Mouse (Mus musculus) neural tube, embryonic 11.5 days (tissue): Measurements from ENCODE around the gene Fstl1. TPM values are rescaled to one million over a fixed set of nuclear protein-coding genes. Genes with fewer than 3 reads are reported as not detected.

Source experiments
- ATAC-seq: fragments of 200-750 bp; cut with Nextera tagmentation; 2 replicates; pipeline ENCODE4 v1.8.0; 2017; ENCODE audit warnings: moderate number of reproducible peaks, mild to moderate bottlenecking, moderate TSS enrichment, moderate library complexity; ENCODE audit not compliant: insufficient read depth, low FRiP score, low TSS enrichment
- DNase-seq: peaks from one replicate; pipeline ENCODE4 v3.0.0-alpha.2; 2015; ENCODE audit warnings: low spot score
- H3K27ac ChIP-seq: fragments of 300-500 bp; sonication (generic); 2 replicates; pipeline ENCODE4 v1.5.1; 2014; ENCODE audit warnings: low read depth, mild to moderate bottlenecking, low read length
- H3K27me3 ChIP-seq: fragments of 300-500 bp; sonication (generic); 2 replicates; pipeline ENCODE4 v1.6.1; 2014; ENCODE audit warnings: mild to moderate bottlenecking, low read length, mixed read lengths; ENCODE audit not compliant: control insufficient read depth, insufficient read depth
- H3K36me3 ChIP-seq: fragments of 300-500 bp; sonication (generic); 2 replicates; pipeline ENCODE4 v1.6.1; 2014; ENCODE audit warnings: mild to moderate bottlenecking, low read length, moderate library complexity, mixed read lengths; ENCODE audit not compliant: control insufficient read depth, insufficient read depth
- H3K4me1 ChIP-seq: fragments of 300-500 bp; sonication (generic); 2 replicates; pipeline ENCODE4 v1.6.1; 2014; ENCODE audit warnings: low read length, mixed read lengths; ENCODE audit not compliant: control insufficient read depth, insufficient read depth
- H3K4me2 ChIP-seq: fragments of 300-500 bp; sonication (generic); 2 replicates; pipeline ENCODE4 v1.6.1; 2014; ENCODE audit warnings: low read depth, mild to moderate bottlenecking, moderate library complexity
- H3K4me3 ChIP-seq: fragments of 300-500 bp; sonication (generic); 2 replicates; pipeline ENCODE4 v1.5.1; 2014; ENCODE audit warnings: low read depth, low read length
- H3K9ac ChIP-seq: fragments of 300-500 bp; sonication (generic); 2 replicates; pipeline ENCODE4 v1.6.1; 2014; ENCODE audit warnings: mild to moderate bottlenecking, low read length
- H3K9me3 ChIP-seq: fragments of 300-500 bp; sonication (generic); 2 replicates; pipeline ENCODE4 v1.6.1; 2016; ENCODE audit warnings: low read length; ENCODE audit not compliant: control insufficient read depth
- WGBS: fragments of 180-500 bp; shearing (Covaris S2); extraction: QIAGEN DNeasy Blood & Tissue Kit; methylation state at CpG from one replicate; pipeline ENCODE4 v1.1.7; 2014; 5-methylcytosine and 5-hydroxymethylcytosine counted together
- polyA plus RNA-seq: library from polyadenylated mRNA; unstranded; fragments of >200 nt; fragmentation: Nextera tagmentation; extraction: Ambion mirVana; gene quantifications from 2 replicates; pipeline ENCODE4 v1.2.1, GENCODE M21; 2014

Gene Fstl1
- polyA plus RNA-seq, 1 experiment from 2014 or later: 204 TPM

- no peak overlapping the region for H3K4me2 ChIP-seq
- no peaks in the 10 kb centered on the region for H3K9me3 ChIP-seq
- no peak overlapping the region for H3K4me3 ChIP-seq
- H3K27ac ChIP-seq: no peak overlapping the region
- H3K27me3 ChIP-seq: no peaks in the 10 kb centered on the region
- ATAC-seq (no peak), DNase-seq (no peak)
- H3K36me3 ChIP-seq: peaks cover 15% of the 10 kb centered on the region
- H3K4me1 ChIP-seq: no peaks in the 10 kb centered on the region
- WGBS: 94% methylated on average over 5 of the region's 5 CpGs
- H3K9ac ChIP-seq: no peak overlapping the region
Measured at GRCm38 (mm10) chr16:37823949-37824348, 47.3 kb downstream of the Fstl1 start.

DNA sequence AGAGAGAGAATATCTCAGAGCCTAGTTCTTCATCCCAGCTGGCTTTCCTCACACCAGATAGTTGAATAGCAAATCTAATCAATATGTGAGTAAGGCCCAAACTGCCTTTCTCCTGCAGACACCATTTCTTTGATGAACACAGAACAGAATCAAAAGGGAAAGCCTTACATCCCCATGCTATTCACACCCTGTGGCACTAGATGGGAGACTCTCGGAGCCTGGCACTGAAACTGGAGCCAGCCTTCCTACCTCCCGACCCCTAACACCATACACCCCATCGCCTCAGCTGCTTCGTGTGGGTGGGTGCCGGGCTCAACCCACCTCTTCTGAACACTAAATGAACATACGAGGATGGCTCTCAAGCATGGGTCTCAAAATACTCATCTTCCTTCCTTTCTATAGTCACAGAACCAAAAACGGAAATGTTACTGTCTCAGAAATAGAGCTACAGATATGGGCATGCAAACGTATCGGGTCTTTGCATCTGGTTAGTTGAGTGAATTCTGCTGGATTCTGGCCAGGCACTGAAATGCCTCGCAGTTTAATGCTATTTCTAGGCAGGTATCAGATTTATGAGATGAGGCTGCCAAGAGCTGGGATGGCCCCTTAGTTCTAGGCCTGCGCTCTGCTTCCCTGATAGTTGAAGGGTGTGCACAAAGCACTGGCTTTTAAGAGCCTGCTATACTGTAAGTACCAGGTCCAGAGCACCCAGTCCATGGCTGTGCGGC is 48.3 kb downstream of the Fstl1 start:
- DNase-seq (no peak), ATAC-seq (no peak)
- Histone ChIP-seq H3K9ac (no peak overlapping the region), H3K27me3 (no peaks in the 10 kb centered on the region), H3K27ac (no peak overlapping the region), H3K36me3 (peaks cover 17% of the 10 kb centered on the region), H3K4me3 (no peak overlapping the region), H3K4me1 (no peaks in the 10 kb centered on the region), H3K9me3 (no peaks in the 10 kb centered on the region), H3K4me2 (no peak overlapping the region)
- WGBS: 95% methylated on average over 12 of the region's 12 CpGs

DNA sequence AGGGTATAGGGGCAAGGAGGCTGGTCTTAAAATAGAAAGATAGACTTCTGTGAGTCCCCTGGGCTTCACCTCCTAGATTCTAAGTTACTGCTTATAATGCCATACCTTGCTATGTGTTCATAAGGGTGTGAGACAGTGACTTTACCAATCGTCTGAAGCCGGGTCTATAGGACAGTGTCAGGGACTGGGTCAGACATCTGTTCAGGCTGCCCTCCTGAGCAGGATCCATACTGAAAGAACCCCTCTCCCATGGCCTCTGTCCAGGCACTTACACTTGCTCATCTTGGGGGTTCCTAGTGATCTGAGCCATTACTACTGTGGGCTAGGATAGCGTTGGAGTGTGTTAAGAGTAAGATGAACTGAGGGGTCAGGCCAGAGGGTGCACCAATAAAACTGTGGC is 49.6 kb downstream of the Fstl1 start:
- H3K27ac ChIP-seq: no peak overlapping the region
- H3K4me3 ChIP-seq: no peak overlapping the region
- 92% methylated on average over 3 of the region's 3 CpGs for WGBS
- H3K4me2 ChIP-seq: no peak overlapping the region
- H3K9ac ChIP-seq: no peak overlapping the region
- H3K9me3 ChIP-seq: no peaks in the 10 kb centered on the region
- DNase-seq (no peak), ATAC-seq (no peak)
- H3K4me1 ChIP-seq: no peaks in the 10 kb centered on the region
- H3K36me3 ChIP-seq: peaks cover 19% of the 10 kb centered on the region
- H3K27me3 ChIP-seq: no peaks in the 10 kb centered on the region

GRCm38 (mm10) chr16:37831041-37831440 is 54.4 kb downstream of the Fstl1 start:
- Histone ChIP-seq H3K36me3 (peaks cover 19% of the 10 kb centered on the region), H3K4me1 (no peaks in the 10 kb centered on the region), H3K4me2 (no peak overlapping the region), H3K4me3 (no peak overlapping the region), H3K27me3 (no peaks in the 10 kb centered on the region), H3K27ac (no peak overlapping the region), H3K9me3 (no peaks in the 10 kb centered on the region), H3K9ac (no peak overlapping the region)
- no peak for ATAC-seq
- no peak for DNase-seq
- 85% methylated on average over 7 of the region's 7 CpGs for WGBS

- Histone ChIP-seq H3K36me3 (peaks cover 5% of the 10 kb centered on the region; the same call in 1 of the 2 replicates), H3K27me3 (no peaks in the 10 kb centered on the region), H3K9ac (no peak overlapping the region), H3K4me2 (no peak overlapping the region), H3K4me1 (no peaks in the 10 kb centered on the region), H3K4me3 (no peak overlapping the region), H3K9me3 (no peaks in the 10 kb centered on the region), H3K27ac (no peak overlapping the region)
- ATAC-seq: no peak
- no peak for DNase-seq
- WGBS: 78% methylated on average over 3 of the region's 3 CpGs
Measured at GRCm38 (mm10) chr16:37837571-37837970, 60.9 kb downstream of the Fstl1 start.

DNA sequence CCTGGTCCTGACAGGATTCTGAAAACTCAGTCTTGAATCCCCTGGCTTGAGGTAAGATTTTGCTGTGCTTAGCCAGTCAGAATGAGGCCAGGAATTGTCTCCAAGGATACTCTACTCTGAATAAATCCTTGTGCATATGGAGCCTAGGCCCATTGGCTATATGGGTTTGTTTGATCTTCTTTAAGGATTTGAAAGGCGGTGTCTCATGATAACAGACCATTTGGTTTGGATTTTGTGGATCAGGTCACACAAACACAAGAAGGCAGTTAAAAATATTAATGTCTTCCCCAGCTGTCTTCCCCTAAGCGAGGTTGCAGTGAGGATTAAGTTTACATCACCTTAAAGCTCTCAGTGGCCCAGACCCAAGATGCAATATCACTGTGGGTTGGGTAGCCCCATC is 65.8 kb downstream of the Fstl1 start:
- Histone ChIP-seq H3K27ac (no peak overlapping the region), H3K27me3 (no peaks in the 10 kb centered on the region), H3K4me2 (no peak overlapping the region), H3K4me3 (no peak overlapping the region), H3K9ac (no peak overlapping the region), H3K9me3 (no peaks in the 10 kb centered on the region), H3K36me3 (no peaks in the 10 kb centered on the region), H3K4me1 (no peaks in the 10 kb centered on the region)
- ATAC-seq (no peak), DNase-seq (no peak)
- 59% methylated on average over 2 of the region's 2 CpGs for WGBS

DNA sequence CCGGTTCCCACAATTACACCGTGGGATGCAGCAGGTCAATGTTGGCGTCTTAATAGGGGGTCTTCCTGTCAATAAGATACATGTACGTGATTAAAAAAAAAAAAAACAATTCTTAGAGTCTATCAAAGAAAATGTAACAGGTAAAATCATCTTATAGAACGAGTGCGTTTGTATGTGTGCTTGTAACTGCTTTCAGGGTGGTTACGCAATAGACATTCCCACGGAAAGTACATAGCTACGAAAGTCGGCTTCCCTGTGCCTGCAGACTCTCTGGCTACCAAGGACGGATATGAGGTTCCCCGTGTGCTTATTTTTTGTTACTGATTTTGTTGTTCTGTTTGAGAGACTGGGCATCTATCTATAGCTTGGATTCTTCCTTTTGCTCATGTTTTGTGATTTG is 67.1 kb downstream of the Fstl1 start:
- no peak for DNase-seq
- Histone ChIP-seq H3K27ac (no peak overlapping the region), H3K4me2 (no peak overlapping the region), H3K4me1 (no peaks in the 10 kb centered on the region), H3K9me3 (no peaks in the 10 kb centered on the region), H3K36me3 (no peaks in the 10 kb centered on the region), H3K4me3 (no peak overlapping the region), H3K9ac (no peak overlapping the region), H3K27me3 (no peaks in the 10 kb centered on the region)
- ATAC-seq: no peak
- WGBS: 89% methylated on average over 12 of the region's 12 CpGs

DNA sequence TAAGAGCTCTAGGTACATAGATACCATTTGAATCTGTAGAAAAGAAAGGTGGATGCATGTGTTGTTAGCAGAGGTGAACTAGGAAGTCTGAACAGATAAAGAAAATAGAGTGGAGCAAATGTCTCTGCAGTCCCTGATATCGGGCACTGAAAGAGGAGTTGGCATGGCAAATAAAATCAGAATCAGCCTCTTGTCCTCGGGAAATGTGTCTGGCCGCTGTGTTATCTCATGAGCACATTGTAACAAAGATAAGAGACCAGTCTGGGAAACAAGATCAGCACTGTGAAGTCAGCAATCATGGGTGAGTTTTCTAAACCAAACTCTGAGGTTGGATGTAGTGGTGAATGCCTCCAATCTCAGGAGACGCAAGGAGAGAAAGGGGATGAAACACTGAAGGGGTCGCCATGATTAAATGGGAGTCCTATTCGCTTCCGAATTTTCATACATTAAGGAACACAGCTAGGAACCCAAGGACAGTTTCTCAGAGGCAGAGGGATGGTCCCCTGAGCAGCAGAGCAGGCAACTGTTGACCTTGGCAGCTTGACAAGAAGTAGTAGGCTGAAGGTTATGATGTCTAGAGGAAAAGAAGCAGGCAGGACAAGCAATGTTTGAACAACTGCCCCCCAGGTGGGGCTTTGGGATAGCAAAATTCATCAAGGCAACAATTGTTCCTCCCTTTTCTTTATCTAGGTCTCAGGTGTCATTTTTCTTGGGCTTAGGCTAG is 68.7 kb downstream of the Fstl1 start:
- Histone ChIP-seq H3K4me2 (no peak overlapping the region), H3K36me3 (no peaks in the 10 kb centered on the region), H3K27me3 (no peaks in the 10 kb centered on the region), H3K4me3 (no peak overlapping the region), H3K9me3 (no peaks in the 10 kb centered on the region), H3K4me1 (no peaks in the 10 kb centered on the region), H3K9ac (no peak overlapping the region), H3K27ac (no peak overlapping the region)
- DNase-seq (no peak), ATAC-seq (no peak)
- 90% methylated on average over 7 of the region's 7 CpGs for WGBS

GRCm38 (mm10) chr16:37847081-37847480 is 70.4 kb downstream of the Fstl1 start:
- Histone ChIP-seq H3K27ac (no peak overlapping the region), H3K36me3 (no peaks in the 10 kb centered on the region), H3K4me2 (no peak overlapping the region), H3K4me3 (no peak overlapping the region), H3K27me3 (no peaks in the 10 kb centered on the region), H3K9ac (no peak overlapping the region), H3K4me1 (no peaks in the 10 kb centered on the region), H3K9me3 (no peaks in the 10 kb centered on the region)
- DNase-seq (no peak), ATAC-seq (no peak)
- 85% methylated on average over 3 of the region's 3 CpGs for WGBS
